Mouse (Mus musculus) liver, embryonic 15.5 days (tissue): ENCODE measurements at regions not wholly inside any gene's neighbourhood (a gene's known extent, or its start where the extent isn't known, plus 50 kb on each side); places are given as distances from the start of the nearest gene placed in this dataset.

ENCODE experiments used
- ATAC-seq: fragments of 200-750 bp; cut with Nextera tagmentation; 2 replicates; pipeline ENCODE4 v1.8.0; 2017; ENCODE audit warnings: moderate number of reproducible peaks, mild to moderate bottlenecking, moderate library complexity; ENCODE audit not compliant: insufficient read depth
- H3K27ac ChIP-seq: fragments of 300-500 bp; sonication (generic); replicated peaks from 2 replicates; pipeline ENCODE4 v1.5.1; 2015; ENCODE audit warnings: mild to moderate bottlenecking, inconsistent platforms
- H3K27me3 ChIP-seq: fragments of 300-500 bp; sonication (generic); 2 replicates; pipeline ENCODE4 v1.6.1; 2015; ENCODE audit warnings: mild to moderate bottlenecking, inconsistent platforms
- H3K36me3 ChIP-seq: fragments of 300-500 bp; sonication (generic); replicated peaks from 2 replicates; pipeline ENCODE4 v1.6.1; 2015; ENCODE audit warnings: moderate library complexity, mild to moderate bottlenecking, inconsistent platforms
- H3K4me1 ChIP-seq: fragments of 300-500 bp; sonication (generic); replicated peaks from 2 replicates; pipeline ENCODE4 v1.6.1; 2015; ENCODE audit warnings: inconsistent platforms
- H3K4me2 ChIP-seq: fragments of 300-500 bp; sonication (generic); 2 replicates; pipeline ENCODE4 v1.6.1; 2015; ENCODE audit warnings: moderate library complexity, mild to moderate bottlenecking, inconsistent platforms
- H3K4me3 ChIP-seq: fragments of 300-500 bp; sonication (generic); replicated peaks from 2 replicates; pipeline ENCODE4 v1.5.1; 2015; ENCODE audit warnings: mild to moderate bottlenecking, inconsistent platforms
- H3K9ac ChIP-seq: fragments of 300-500 bp; sonication (generic); 2 replicates; pipeline ENCODE4 v1.6.1; 2015; ENCODE audit warnings: moderate library complexity, mild to moderate bottlenecking, inconsistent platforms
- H3K9me3 ChIP-seq: fragments of 300-500 bp; sonication (generic); replicated peaks from 2 replicates; pipeline ENCODE4 v1.6.1; 2016; ENCODE audit warnings: inconsistent platforms
- WGBS: fragments of 180-500 bp; shearing (Covaris S2); methylation state at CpG from one replicate; pipeline ENCODE4 v1.1.7; 2015; ENCODE audit warnings: mixed read lengths; ENCODE audit not compliant: insufficient replicate concordance; 5-methylcytosine and 5-hydroxymethylcytosine counted together

- H3K9me3 ChIP-seq = no peaks in the 10 kb centered on the region
- peaks cover 4% of the 10 kb centered on the region; the same call in 1 of the 2 replicates for H3K27me3 ChIP-seq
- H3K4me3 ChIP-seq = no peak overlapping the region
- WGBS = 32% methylated on average over 2 of the region's 2 CpGs
- no peak overlapping the region for H3K4me2 ChIP-seq
- ATAC-seq = no peak
- H3K27ac ChIP-seq = no peak overlapping the region
- H3K9ac ChIP-seq = no peak overlapping the region
- H3K4me1 ChIP-seq = 0 out of 2 replicates have a peak, but pooled peaks cover 4% of the 10 kb centered on the region
- no peaks in the 10 kb centered on the region for H3K36me3 ChIP-seq
These were observed 51.3 kb upstream of the Nhs start for GRCm38 (mm10) chrX:162210848-162211247.
